Mouse (Mus musculus) G1E (cell line): ENCODE measurements around the gene Ccdc184.

ENCODE experiments used
- CTCF ChIP-seq: IDR thresholded peaks from 2 replicates; pipeline ENCODE4 v1.5.1; 2012; ENCODE audit warnings: low read depth, low read length, inconsistent platforms, mixed read lengths
- GATA1 ChIP-seq: IDR thresholded peaks from 2 replicates; pipeline ENCODE4 v1.6.1; 2012; ENCODE audit warnings: borderline replicate concordance, low read length, inconsistent platforms, mixed read lengths
- POLR2AphosphoS5 ChIP-seq: IDR thresholded peaks from 2 replicates; pipeline ENCODE4 v1.6.1; 2012; ENCODE audit warnings: low read depth, low read length, inconsistent platforms; ENCODE audit not compliant: insufficient replicate concordance
- TAL1 ChIP-seq: conservative IDR thresholded peaks from 2 replicates; pipeline ENCODE4 v1.6.1; 2012; ENCODE audit warnings: low read depth, low read length, inconsistent platforms, mixed read lengths

GRCm38 (mm10) chr15:98155272-98155671 lies 11.7 kb upstream of the Ccdc184 start:
- TF ChIP-seq GATA1: no peak
- no peak for TF ChIP-seq TAL1
- TF ChIP-seq CTCF: no peak
- no peak for TF ChIP-seq POLR2AphosphoS5
